Mouse (Mus musculus) large intestine, adult 2 months (tissue): ENCODE results near the gene Tmem255a. TPM values are rescaled to one million over a fixed set of nuclear protein-coding genes. Genes with fewer than 3 reads are reported as not detected.
"Not testable (repeated sequence)": the region's sequence is repeated elsewhere in the genome, so short reads cannot be mapped to it uniquely, and the experiment has no call there.

ENCODE experiments used
- DNase-seq: peaks from one replicate; pipeline ENCODE4 v3.0.0-alpha.2; 2012; ENCODE audit warnings: low read depth, low spot score
- WGBS: fragments of 180-500 bp; shearing (Covaris S2); methylation state at CpG from one replicate; pipeline ENCODE4 v1.1.7; 2018; 5-methylcytosine and 5-hydroxymethylcytosine counted together
- polyA plus RNA-seq: library from polyadenylated mRNA; depleted of rRNA; stranded (reverse); fragments of >200 nt; gene quantifications from 2 replicates; pipeline ENCODE4 v1.2.3, GENCODE M21; 2012; rRNA removed

The Tmem255a gene
- polyA plus RNA-seq, 1 experiment: 0.36 TPM

DNA sequence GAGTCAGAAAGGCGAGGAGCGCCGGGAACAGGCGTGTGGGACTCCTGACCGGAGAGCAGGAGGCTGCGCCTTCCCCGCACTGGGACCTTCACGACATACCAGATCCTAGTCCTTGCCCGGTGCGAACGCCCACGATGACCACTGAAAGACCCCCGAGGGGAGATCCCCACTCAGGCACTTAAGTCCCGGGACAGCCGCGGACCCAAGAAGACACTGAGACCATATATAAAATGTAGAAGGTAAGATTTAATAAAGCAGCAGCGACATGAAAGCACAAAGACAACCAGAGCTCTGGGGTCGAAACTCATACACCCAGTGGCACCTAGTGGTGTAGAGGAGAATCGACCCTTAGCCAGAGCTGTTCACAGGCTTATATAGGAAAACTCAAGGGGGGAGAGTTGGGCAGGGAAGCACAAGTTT lies 72.3 kb downstream of the Tmem255a start:
- WGBS: 37% methylated on average over 19 of the region's 19 CpGs

DNA sequence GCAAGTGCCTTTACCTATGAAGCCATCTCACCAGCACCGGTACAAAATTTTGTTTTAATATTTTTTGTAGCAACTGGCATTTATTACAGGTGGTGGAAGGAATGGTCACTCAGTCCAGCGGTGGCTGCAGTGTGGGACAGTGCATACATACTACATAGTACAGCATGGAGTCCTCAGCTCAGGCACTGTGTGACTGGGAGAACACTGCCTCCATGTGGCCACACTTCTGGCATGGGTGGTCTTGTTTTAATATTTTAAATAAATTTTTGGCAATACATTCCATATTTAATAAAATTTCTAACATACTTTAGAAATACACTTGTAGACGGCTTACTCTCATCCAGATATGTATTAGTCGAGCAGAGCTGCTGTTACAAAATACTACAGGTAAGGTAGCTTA lies 85.6 kb downstream of the Tmem255a start:
- DNase-seq: no peak
- 83% methylated on average over 4 of the region's 4 CpGs for WGBS

More for the DNA sequence above, 72.3 kb downstream of the Tmem255a start:
- not testable (repeated sequence) for DNase-seq

DNA sequence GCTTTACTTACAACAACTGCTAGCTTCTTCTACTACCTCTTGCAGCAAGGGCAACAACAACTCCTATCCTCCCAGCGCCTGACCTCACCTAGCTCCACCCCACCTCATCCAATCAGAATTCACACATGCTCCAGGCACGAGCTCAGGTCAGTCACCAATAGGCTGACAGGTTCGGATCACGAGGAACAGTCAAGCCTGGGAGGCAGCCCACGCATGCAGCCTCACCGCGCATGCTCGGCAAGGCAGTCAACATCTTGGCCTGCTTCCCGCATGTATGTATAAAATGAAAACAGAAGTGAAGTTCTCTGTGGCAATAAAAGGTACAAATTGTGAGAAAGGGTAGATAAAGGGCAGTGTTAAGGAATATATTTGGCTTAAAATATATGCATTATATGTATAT lies 86.2 kb downstream of the Tmem255a start:
- 65% methylated on average over 9 of the region's 9 CpGs for WGBS
- DNase-seq: no peak

DNA sequence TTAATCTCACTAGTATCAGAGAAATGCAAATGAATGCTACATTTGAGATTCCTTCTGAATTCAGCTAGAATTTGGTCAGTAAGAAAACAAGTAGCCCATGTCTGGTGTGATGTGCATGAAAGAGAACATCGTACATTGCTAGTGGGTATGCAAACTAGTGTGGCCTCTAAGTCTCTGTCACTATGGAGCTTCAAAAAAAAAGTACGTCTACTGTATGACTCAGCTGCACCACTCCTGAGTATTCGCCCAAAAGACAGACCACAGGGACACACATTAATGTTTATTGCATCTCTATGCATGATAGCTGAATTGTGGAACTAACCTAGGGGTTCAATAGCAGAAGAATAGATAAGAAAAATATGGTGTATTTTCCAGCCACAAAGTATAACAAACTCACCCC lies 86.9 kb downstream of the Tmem255a start:
- WGBS: 73% methylated on average over 3 of the region's 3 CpGs
- no peak for DNase-seq

DNA sequence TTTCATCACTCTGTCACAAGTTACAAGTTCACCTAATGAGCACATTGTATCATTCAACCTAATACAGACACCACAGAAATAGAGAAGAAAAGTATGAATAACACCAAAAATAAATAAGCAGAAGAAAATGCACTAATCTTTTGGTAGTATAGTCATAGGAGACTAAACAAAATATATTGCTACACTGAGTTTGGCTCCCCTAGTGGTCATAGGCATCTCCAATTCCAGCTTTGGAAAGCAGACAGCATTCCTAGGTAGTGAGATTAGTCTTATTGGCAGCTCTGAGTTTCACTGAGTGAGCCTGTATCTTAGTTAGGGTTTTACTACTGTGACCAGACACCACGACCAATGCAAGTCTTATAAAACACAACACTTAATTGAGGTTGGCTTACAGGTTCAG lies 93.1 kb downstream of the Tmem255a start:
- no peak for DNase-seq
- WGBS: 56% methylated on average over 1 of the region's 1 CpGs

Other genes with a start within 250 kb of the Tmem255a start
- gene Btg1-ps1, start 233.6 kb downstream of the Tmem255a start, polyA plus RNA-seq: not detected in 2 replicates
- gene Btg1-ps2, start 209.3 kb downstream of the Tmem255a start, polyA plus RNA-seq: not detected in 2 replicates
- gene Rhox10, start 186.0 kb downstream of the Tmem255a start, polyA plus RNA-seq: not detected in 2 replicates
- gene Rhox11, start 167.3 kb downstream of the Tmem255a start, polyA plus RNA-seq: not detected in 2 replicates
- gene Rhox12, start 141.5 kb downstream of the Tmem255a start, polyA plus RNA-seq: not detected in 2 replicates
- gene Rhox13, start 131.2 kb downstream of the Tmem255a start, polyA plus RNA-seq: not detected in 2 replicates
- 1.9 and 4.6 TPM in 2 replicates for gene Zbtb33, start 62.6 kb downstream of the Tmem255a start, polyA plus RNA-seq
- gene Atp1b4, start 63.7 kb upstream of the Tmem255a start, polyA plus RNA-seq: not detected in 2 replicates
- gene Lamp2, start 204.0 kb upstream of the Tmem255a start, polyA plus RNA-seq: 35.4 and 64.3 TPM in 2 replicates